Mouse (Mus musculus) heart, embryonic 12.5 days (tissue): ENCODE results near the gene Tmem91. TPM values are rescaled to one million over a fixed set of nuclear protein-coding genes. Genes with fewer than 3 reads are reported as not detected.

Experiments
- ATAC-seq: fragments of 200-750 bp; cut with Nextera tagmentation; 2 replicates; pipeline ENCODE4 v1.8.0; 2017; ENCODE audit warnings: moderate TSS enrichment, moderate library complexity; ENCODE audit not compliant: insufficient number of reproducible peaks, low FRiP score
- H3K27ac ChIP-seq: fragments of 300-500 bp; sonication (generic); 2 replicates; pipeline ENCODE4 v1.5.1; 2016; ENCODE audit warnings: mild to moderate bottlenecking, moderate library complexity; ENCODE audit not compliant: poor library complexity, severe bottlenecking
- H3K27me3 ChIP-seq: fragments of 300-500 bp; sonication (generic); replicated peaks from 2 replicates; pipeline ENCODE4 v1.6.1; 2016; ENCODE audit warnings: mild to moderate bottlenecking, moderate library complexity
- H3K36me3 ChIP-seq: fragments of 300-500 bp; sonication (generic); 2 replicates; pipeline ENCODE4 v1.6.1; 2016; ENCODE audit warnings: mild to moderate bottlenecking, moderate library complexity
- H3K4me1 ChIP-seq: fragments of 300-500 bp; sonication (generic); replicated peaks from 2 replicates; pipeline ENCODE4 v1.6.1; 2016; ENCODE audit warnings: mild to moderate bottlenecking
- H3K4me2 ChIP-seq: fragments of 300-500 bp; sonication (generic); 2 replicates; pipeline ENCODE4 v1.6.1; 2016; ENCODE audit warnings: mild to moderate bottlenecking, moderate library complexity
- H3K4me3 ChIP-seq: fragments of 300-500 bp; sonication (generic); 2 replicates; pipeline ENCODE4 v1.5.1; 2016; ENCODE audit warnings: mild to moderate bottlenecking
- H3K9ac ChIP-seq: fragments of 300-500 bp; sonication (generic); 2 replicates; pipeline ENCODE4 v1.6.1; 2016; ENCODE audit warnings: mild to moderate bottlenecking, moderate library complexity
- H3K9me3 ChIP-seq: fragments of 300-500 bp; sonication (generic); replicated peaks from 2 replicates; pipeline ENCODE4 v1.6.1; 2016; ENCODE audit warnings: mild to moderate bottlenecking, moderate library complexity
- WGBS: fragments of 180-500 bp; shearing (Covaris S2); methylation state at CpG from one replicate; pipeline ENCODE4 v1.1.7; 2016; 5-methylcytosine and 5-hydroxymethylcytosine counted together
- polyA plus RNA-seq: library from polyadenylated mRNA; unstranded; fragments of >200 nt; fragmentation: Nextera tagmentation; extraction: Ambion mirVana; gene quantifications from 2 replicates; pipeline ENCODE4 v1.2.1, GENCODE M21; 2016

The Tmem91 gene
- polyA plus RNA-seq, 1 experiment from 2014 or later, result 0.86 TPM

DNA sequence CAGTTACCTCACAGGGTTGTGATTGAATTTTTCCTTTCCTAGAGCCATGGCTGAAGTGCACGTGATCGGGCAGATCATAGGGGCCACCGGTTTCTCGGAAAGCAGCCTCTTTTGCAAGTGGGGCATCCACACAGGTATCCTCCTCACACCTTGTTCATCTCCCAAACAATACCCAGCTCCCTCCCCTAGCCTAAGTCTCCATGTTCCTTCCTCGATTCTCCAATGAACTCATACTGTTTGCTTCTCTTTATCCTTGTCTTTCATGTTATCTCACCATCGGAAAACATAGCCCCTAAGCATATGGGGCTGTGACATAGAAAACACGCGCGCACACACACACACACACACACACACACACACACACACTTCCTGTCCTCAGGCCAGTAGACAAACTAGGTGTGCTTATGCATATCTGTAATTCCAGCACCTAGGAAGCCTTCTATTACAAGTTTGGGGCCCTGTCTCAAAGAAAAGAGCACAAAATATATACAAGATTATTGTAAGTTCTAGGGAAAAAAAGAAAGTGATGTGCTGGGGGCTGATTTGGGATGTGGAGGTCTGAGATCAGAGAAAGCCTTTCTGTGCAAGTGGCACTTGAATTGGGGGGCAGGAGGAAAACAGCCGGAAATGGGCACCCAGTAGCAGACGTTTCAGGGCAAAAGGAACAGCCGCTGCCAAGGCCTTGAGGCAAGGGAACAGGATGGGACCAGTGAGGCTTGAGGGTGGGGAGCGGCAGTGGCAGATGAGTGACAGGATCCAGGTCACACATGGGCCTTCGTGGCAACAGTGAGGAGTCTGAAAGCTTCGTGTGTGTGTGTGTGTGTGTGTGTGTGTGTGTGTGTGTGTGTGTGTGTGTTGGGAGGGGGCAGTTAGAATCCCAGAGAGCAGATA lies 6.6 kb upstream of the Tmem91 start:
- no peaks in the 10 kb centered on the region for H3K9me3 ChIP-seq
- H3K4me3 ChIP-seq, result peak overlapping the region; percentile 60
- H3K27me3 ChIP-seq, result peaks cover 6% of the 10 kb centered on the region; the same call in 1 of the 2 replicates
- no peak for ATAC-seq
- H3K4me2 ChIP-seq, result peak overlapping the region; percentile 66
- H3K9ac ChIP-seq, result no peak overlapping the region
- H3K4me1 ChIP-seq, result peaks cover 29% of the 10 kb centered on the region
- WGBS, result 40% methylated on average over 15 of the region's 15 CpGs
- peak overlapping the region; percentile 31; the same call in 1 of the 2 replicates for H3K27ac ChIP-seq
- H3K36me3 ChIP-seq, result peaks cover 9% of the 10 kb centered on the region; the same call in 1 of the 2 replicates

DNA sequence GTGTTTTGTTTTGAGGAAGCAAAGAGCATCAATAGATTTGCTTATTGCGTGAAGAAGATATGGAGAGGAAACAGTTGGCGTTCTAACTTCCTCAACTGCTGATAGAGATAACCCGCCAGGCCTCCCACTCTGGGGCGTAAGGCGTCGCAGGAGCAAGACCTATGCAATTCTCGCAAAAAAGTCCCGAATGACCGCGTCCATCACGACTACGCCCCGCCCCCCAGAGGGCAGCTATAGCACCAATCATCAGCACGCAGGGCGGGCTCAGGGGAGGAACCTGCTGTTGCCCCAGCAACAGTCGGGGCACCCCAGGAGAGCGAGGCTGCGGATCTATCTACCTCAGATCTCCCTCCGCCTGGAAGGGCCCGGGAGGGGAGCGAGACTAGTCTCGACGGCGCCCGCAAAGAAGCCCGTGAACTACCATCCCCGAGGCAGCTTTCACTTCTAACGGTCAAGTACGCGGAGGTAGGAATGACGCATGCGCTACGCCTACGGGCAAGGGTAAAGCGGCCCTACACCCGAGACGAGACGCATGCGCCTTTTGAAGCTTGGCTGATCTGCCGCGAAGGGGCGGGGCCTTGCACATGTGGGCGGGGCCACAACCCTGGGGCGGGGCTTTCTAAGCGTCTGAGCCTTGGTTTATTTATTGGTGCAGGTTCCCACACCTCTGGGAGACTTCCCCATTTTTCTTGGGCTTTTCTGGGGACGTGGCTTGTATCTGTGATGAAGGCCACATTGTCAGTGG lies 5.7 kb upstream of the Tmem91 start, which contains the start of gene B9d2:
B9d2 (plus strand) TSS at position 267 of the 745 bp plus-strand sequence.
- H3K27me3 ChIP-seq, result peaks cover 15% of the 10 kb centered on the region
- H3K4me3 ChIP-seq, result peak within 1 kb of the TSS; percentile 60
- peaks cover 9% of the 10 kb centered on the region; the same call in 1 of the 2 replicates for H3K36me3 ChIP-seq
- H3K4me1 ChIP-seq, result peaks cover 25% of the 10 kb centered on the region
- H3K9me3 ChIP-seq, result no peaks in the 10 kb centered on the region
- H3K4me2 ChIP-seq, result peak within 1 kb of the TSS; percentile 66
- peak within 1 kb of the TSS; percentile 61; the same call in 1 of the 2 replicates for H3K9ac ChIP-seq
- H3K27ac ChIP-seq, result peak within 1 kb of the TSS; percentile 84
- ATAC-seq, result peak; percentile 96
- under 1% methylated on average over 46 of the region's 46 CpGs for WGBS

DNA sequence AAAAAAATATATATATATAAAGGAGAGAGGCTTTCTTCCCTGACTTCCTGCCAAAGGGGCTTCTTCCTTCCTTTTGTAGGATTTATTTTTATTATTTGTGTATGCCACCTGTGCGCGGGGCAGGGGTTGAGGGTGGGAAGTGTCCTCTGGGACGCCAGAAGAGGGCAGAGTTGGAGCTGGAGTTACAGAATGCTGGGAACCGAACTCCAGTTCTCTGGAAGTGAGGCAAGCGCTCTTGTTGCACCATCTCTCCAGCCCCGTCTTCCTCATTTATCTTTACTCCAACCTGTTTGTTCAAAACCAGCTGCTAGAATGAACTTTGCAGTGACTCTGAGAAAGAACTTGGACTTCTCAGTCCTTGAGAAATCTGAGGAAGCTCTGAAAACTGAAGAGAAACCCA lies 5.0 kb upstream of the Tmem91 start:
- peaks cover 26% of the 10 kb centered on the region for H3K4me1 ChIP-seq
- peak overlapping the region; percentile 61; the same call in 1 of the 2 replicates for H3K9ac ChIP-seq
- H3K27me3 ChIP-seq, result peaks cover 22% of the 10 kb centered on the region
- no peaks in the 10 kb centered on the region for H3K9me3 ChIP-seq
- 8% methylated on average over 6 of the region's 6 CpGs for WGBS
- peak overlapping the region; percentile 60 for H3K4me3 ChIP-seq
- peak overlapping the region; percentile 84 for H3K27ac ChIP-seq
- H3K4me2 ChIP-seq, result peak overlapping the region; percentile 66
- ATAC-seq, result no peak
- peaks cover 9% of the 10 kb centered on the region; the same call in 1 of the 2 replicates for H3K36me3 ChIP-seq

- H3K27me3 ChIP-seq, result peaks cover 43% of the 10 kb centered on the region
- no peaks in the 10 kb centered on the region for H3K9me3 ChIP-seq
- H3K4me2 ChIP-seq, result no peak overlapping the region
- H3K36me3 ChIP-seq, result no peaks in the 10 kb centered on the region
- H3K4me1 ChIP-seq, result peaks cover 17% of the 10 kb centered on the region
- no peak overlapping the region for H3K4me3 ChIP-seq
- H3K9ac ChIP-seq, result no peak overlapping the region
- 88% methylated on average over 7 of the region's 7 CpGs for WGBS
- H3K27ac ChIP-seq, result no peak overlapping the region
- no peak for ATAC-seq
Observed at GRCm38 (mm10) chr7:25677013-25677412, 2.0 kb upstream of the Tmem91 start.

- H3K27me3 ChIP-seq, result peaks cover 43% of the 10 kb centered on the region
- H3K4me3 ChIP-seq, result no peak overlapping the region
- H3K27ac ChIP-seq, result no peak overlapping the region
- no peak overlapping the region for H3K4me2 ChIP-seq
- H3K9me3 ChIP-seq, result no peaks in the 10 kb centered on the region
- ATAC-seq, result no peak
- H3K9ac ChIP-seq, result no peak overlapping the region
- no peaks in the 10 kb centered on the region for H3K36me3 ChIP-seq
- WGBS, result 61% methylated on average over 15 of the region's 15 CpGs
- H3K4me1 ChIP-seq, result peaks cover 10% of the 10 kb centered on the region
Observed at GRCm38 (mm10) chr7:25676085-25676781, 1.3 kb upstream of the Tmem91 start.

DNA sequence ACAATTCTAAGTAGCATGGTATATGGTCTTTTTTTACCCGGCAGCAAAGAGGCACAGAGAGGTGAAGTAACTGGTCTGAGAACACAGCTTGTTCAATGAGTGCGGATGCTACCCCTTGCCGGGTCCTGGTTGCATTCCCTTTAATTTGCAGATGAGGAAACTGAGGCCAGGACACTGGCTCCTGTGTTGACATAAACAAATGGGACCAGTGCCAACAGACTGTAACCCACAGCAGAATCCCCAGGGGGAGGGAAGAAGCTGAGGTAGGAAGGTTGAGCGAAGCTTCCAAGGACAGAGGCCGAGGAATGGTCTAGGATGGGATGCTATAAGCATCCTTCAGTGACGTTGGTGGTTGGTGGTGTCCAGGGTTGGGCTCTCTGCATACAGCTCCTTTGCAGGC lies 439 bp upstream of the Tmem91 start:
- no peaks in the 10 kb centered on the region for H3K36me3 ChIP-seq
- H3K4me2 ChIP-seq, result no peak overlapping the region
- peaks cover 8% of the 10 kb centered on the region for H3K4me1 ChIP-seq
- H3K27me3 ChIP-seq, result peaks cover 43% of the 10 kb centered on the region
- ATAC-seq, result no peak
- no peak overlapping the region for H3K4me3 ChIP-seq
- WGBS, result 36% methylated on average over 6 of the region's 6 CpGs
- no peak overlapping the region for H3K9ac ChIP-seq
- H3K27ac ChIP-seq, result no peak overlapping the region
- H3K9me3 ChIP-seq, result no peaks in the 10 kb centered on the region

GRCm38 (mm10) chr7:25674297-25674696 lies 669 bp downstream of the Tmem91 start:
- Histone ChIP-seq H3K9me3 (no peaks in the 10 kb centered on the region), H3K27ac (no peak overlapping the region), H3K4me2 (peak overlapping the region; percentile 64), H3K27me3 (peaks cover 43% of the 10 kb centered on the region), H3K36me3 (peaks cover under 1% of the 10 kb centered on the region; the same call in 1 of the 2 replicates), H3K9ac (no peak overlapping the region), H3K4me3 (peak overlapping the region; percentile 37; the same call in 1 of the 2 replicates), H3K4me1 (peaks cover 8% of the 10 kb centered on the region)
- no peak for ATAC-seq
- WGBS, result 31% methylated on average over 9 of the region's 9 CpGs

DNA sequence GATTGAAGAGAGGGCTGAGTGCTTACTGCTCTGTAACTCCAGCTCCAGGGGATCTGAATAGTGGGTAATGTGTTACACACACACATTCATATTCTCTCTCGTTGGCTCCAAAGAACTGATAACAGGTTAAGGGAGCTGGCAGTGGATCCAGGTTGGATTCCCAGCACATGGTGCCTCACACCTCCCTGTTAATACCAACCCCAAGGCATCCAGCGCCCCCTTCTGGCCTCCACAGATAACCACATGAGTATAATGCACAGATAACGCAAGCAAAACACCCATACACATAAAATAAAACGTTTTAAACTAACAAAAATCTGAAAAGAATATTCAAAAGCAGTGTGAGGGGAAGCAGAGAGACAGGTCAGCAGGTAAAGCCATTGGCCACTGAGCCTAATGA lies 2.5 kb downstream of the Tmem91 start:
- Histone ChIP-seq H3K9ac (no peak overlapping the region), H3K4me3 (no peak overlapping the region), H3K27me3 (peaks cover 43% of the 10 kb centered on the region), H3K27ac (no peak overlapping the region), H3K36me3 (peaks cover 20% of the 10 kb centered on the region), H3K4me2 (no peak overlapping the region), H3K9me3 (no peaks in the 10 kb centered on the region), H3K4me1 (peaks cover 8% of the 10 kb centered on the region)
- no peak for ATAC-seq
- WGBS, result 49% methylated on average over 4 of the region's 4 CpGs

GRCm38 (mm10) chr7:25671686-25672085 lies 3.3 kb downstream of the Tmem91 start:
- no peak for ATAC-seq
- Histone ChIP-seq H3K4me1 (peaks cover 8% of the 10 kb centered on the region), H3K36me3 (peaks cover 26% of the 10 kb centered on the region), H3K4me2 (no peak overlapping the region), H3K9ac (no peak overlapping the region), H3K4me3 (no peak overlapping the region), H3K9me3 (no peaks in the 10 kb centered on the region), H3K27me3 (peaks cover 38% of the 10 kb centered on the region), H3K27ac (no peak overlapping the region)
- WGBS, result 62% methylated on average over 2 of the region's 2 CpGs

DNA sequence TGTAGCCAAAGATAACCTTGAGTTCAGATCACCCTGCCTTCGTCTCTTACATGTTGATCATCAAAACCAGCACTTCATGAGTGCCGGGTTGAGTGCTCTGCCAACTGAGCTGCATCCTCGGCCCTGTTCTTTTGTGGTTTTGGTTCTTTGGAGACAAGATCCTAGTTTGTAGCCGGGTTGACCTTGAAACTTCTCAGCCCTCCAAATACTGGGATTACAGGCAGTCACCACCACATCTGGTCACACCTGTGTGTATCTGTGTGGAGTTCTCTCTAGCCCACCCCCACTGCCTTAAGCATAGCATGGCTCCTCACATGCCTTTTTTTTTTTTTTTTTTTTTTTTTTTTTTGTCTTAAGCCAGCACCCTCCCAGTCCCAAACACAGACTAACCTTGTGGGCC lies 4.9 kb downstream of the Tmem91 start:
- Histone ChIP-seq H3K9me3 (no peaks in the 10 kb centered on the region), H3K4me1 (peaks cover 6% of the 10 kb centered on the region), H3K9ac (no peak overlapping the region), H3K4me3 (no peak overlapping the region), H3K4me2 (no peak overlapping the region), H3K27me3 (peaks cover 22% of the 10 kb centered on the region), H3K36me3 (peaks cover 39% of the 10 kb centered on the region), H3K27ac (no peak overlapping the region)
- WGBS, result 81% methylated on average over 4 of the region's 4 CpGs
- no peak for ATAC-seq
